Mouse (Mus musculus): Measurements from ENCODE around the gene Gm21680. TPM values are rescaled to one million over a fixed set of nuclear protein-coding genes. Genes with fewer than 3 reads are reported as not detected.

Gene Gm21680
- polyA plus RNA-seq (2014; fragmentation: Illumina TruSeq; extraction: RNeasy Lipid Tissue Mini Kit (QIAGEN cat#74804); ENCODE audit: low read depth, low replicate concordance) = not detected

GRCm38 (mm10) chr5:25972563-25972962 lies at the start of gene Gm21680:
Gene Gm21680, minus strand, starts transcription at chr5:25972663.

GRCm38 (mm10) chr5:26004698-26005097 lies 32.2 kb upstream of the Gm21680 start, which contains the start of gene Gm1979:
Gene Gm1979, minus strand, starts transcription at chr5:26004798.

GRCm38 (mm10) chr5:25988550-25988949 lies 16.1 kb upstream of the Gm21680 start, which contains the start of gene Gm21698:
Gene Gm21698, minus strand, starts transcription at chr5:25988650.

GRCm38 (mm10) chr5:25954317-25954716 lies 18.1 kb downstream of the Gm21680 start, which contains the start of gene Gm21671:
Gene Gm21671, minus strand, starts transcription at chr5:25954417.

DNA sequence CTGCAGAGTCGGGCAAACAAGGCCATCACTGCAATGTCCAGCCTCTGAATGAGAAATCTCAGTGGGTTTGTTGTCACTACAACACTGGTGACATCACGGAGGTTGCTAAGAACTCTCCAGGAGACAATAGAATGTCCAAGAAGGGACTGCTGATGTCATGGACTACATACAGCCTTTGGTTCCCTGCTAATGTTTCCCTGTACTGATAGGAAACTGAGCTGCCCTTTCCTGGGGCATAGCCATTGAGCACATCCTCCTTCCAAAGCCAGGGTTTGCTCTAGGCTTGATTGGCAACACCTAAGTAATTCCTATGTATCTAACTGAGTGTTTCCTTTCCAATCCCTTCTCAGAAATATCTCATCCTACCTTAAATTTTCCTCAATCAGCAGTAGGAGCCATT lies 30.2 kb downstream of the Gm21680 start, which contains the start of gene Gm21663:
TSS of gene Gm21663 (minus strand) at position 101 of the 400 bp plus-strand sequence.

Other genes starting within 250 kb of the Gm21680 start
- 57.0 TPM for gene Actr3b, start 212.7 kb downstream of the Gm21680 start, polyA plus RNA-seq (2014; fragmentation: Illumina TruSeq; extraction: RNeasy Lipid Tissue Mini Kit (QIAGEN cat#74804); ENCODE audit: low read depth, low replicate concordance)
- not detected for gene Gm21663, start 30.3 kb downstream of the Gm21680 start, polyA plus RNA-seq (2014; fragmentation: Illumina TruSeq; extraction: RNeasy Lipid Tissue Mini Kit (QIAGEN cat#74804); ENCODE audit: low read depth, low replicate concordance)
- not detected for gene Gm21671, start 18.2 kb downstream of the Gm21680 start, polyA plus RNA-seq (2014; fragmentation: Illumina TruSeq; extraction: RNeasy Lipid Tissue Mini Kit (QIAGEN cat#74804); ENCODE audit: low read depth, low replicate concordance)
- gene Gm21698, start 16.0 kb upstream of the Gm21680 start, polyA plus RNA-seq (2014; fragmentation: Illumina TruSeq; extraction: RNeasy Lipid Tissue Mini Kit (QIAGEN cat#74804); ENCODE audit: low read depth, low replicate concordance) = not detected
- gene Gm1979, start 32.1 kb upstream of the Gm21680 start, polyA plus RNA-seq (2014; fragmentation: Illumina TruSeq; extraction: RNeasy Lipid Tissue Mini Kit (QIAGEN cat#74804); ENCODE audit: low read depth, low replicate concordance) = not detected
- gene Gm5862, start 50.3 kb upstream of the Gm21680 start, polyA plus RNA-seq (2014; fragmentation: Illumina TruSeq; extraction: RNeasy Lipid Tissue Mini Kit (QIAGEN cat#74804); ENCODE audit: low read depth, low replicate concordance) = not detected
- not detected for gene Speer4a, start 66.9 kb upstream of the Gm21680 start, polyA plus RNA-seq (2014; fragmentation: Illumina TruSeq; extraction: RNeasy Lipid Tissue Mini Kit (QIAGEN cat#74804); ENCODE audit: low read depth, low replicate concordance)
- gene Gm7347, start 85.9 kb upstream of the Gm21680 start, polyA plus RNA-seq (2014; fragmentation: Illumina TruSeq; extraction: RNeasy Lipid Tissue Mini Kit (QIAGEN cat#74804); ENCODE audit: low read depth, low replicate concordance) = not detected
- gene Gm10471, start 116.6 kb upstream of the Gm21680 start, polyA plus RNA-seq (2014; fragmentation: Illumina TruSeq; extraction: RNeasy Lipid Tissue Mini Kit (QIAGEN cat#74804); ENCODE audit: low read depth, low replicate concordance) = not detected
- gene 5031410I06Rik, start 132.7 kb upstream of the Gm21680 start, polyA plus RNA-seq (2014; fragmentation: Illumina TruSeq; extraction: RNeasy Lipid Tissue Mini Kit (QIAGEN cat#74804); ENCODE audit: low read depth, low replicate concordance) = not detected
- gene Gm10220, start 148.8 kb upstream of the Gm21680 start, polyA plus RNA-seq (2014; fragmentation: Illumina TruSeq; extraction: RNeasy Lipid Tissue Mini Kit (QIAGEN cat#74804); ENCODE audit: low read depth, low replicate concordance) = not detected

All from heart, adult 10 weeks (tissue).